Mouse (Mus musculus) heart, postnatal 10 days (tissue): ENCODE data around the gene Grin2c. TPM values are rescaled to one million over a fixed set of nuclear protein-coding genes. Genes with fewer than 3 reads are reported as not detected.
A peak's percentile ranks its signal among the peaks of the same experiment; 100 is the strongest.

Experiments
- DNase-seq, 2 experiments: peaks; one replicate each; pipeline ENCODE4 v3.0.0; 2021
- intact Hi-C: fragments of 180-260 bp; cut with DNase I; formaldehyde crosslinking; loops from one replicate; pipeline ENCODE4 v1.15.1; 2025
- total RNA-seq, 2 experiments: library from RNA; stranded (reverse); gene quantifications; 2 replicates each; pipeline ENCODE4 v1.2.3; 2021

The Grin2c gene
- total RNA-seq, 2 experiments from 2014 or later: not detected

GRCm38 (mm10) chr11:115234320-115235044 lies 32.6 kb downstream of the Grin2c start:
- intact Hi-C loops: no loop called here
- DNase-seq: no peak

DNA sequence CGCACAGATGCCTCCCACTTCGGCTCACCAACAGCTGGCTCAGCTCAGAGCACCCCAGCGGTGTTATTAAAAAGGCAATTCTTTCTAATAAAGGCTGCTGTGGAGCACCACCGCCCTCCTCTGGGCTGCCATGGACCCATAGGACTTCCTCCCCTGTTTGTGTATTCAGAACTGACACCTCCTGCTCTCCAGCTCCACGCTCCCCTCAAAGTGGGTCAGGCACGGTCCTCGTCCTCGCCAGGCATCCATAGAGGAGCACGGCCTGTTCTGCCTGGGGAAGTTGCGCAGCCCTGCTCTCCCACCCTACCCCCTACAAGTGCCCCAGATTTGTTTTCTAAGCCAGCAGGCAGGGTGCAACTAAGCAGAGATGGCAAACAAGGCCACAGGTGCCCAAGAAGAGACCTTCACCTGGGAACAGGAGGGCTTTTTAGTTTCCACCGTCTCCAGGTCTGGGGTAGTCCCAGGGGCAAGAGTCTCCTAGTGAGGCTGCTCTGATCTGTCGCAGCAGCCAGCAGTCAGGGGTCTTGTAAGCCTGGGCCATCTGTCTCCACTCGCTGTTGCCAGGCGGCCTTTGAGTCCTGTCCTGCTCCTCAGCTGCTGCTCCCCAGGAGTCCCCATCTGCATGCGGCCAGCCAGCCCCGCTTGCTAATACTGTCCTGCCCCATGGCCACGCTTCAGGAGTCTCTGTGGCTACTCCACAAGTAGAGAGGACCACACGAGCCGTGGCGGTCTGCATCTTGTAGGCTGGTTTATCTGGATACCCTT lies 33.3 kb downstream of the Grin2c start:
- intact Hi-C loops: loop anchor here (2.0 kb wide), 1 partner anchor 31 kb away; no protein-coding TSS in a partner anchor
- no peak for DNase-seq

GRCm38 (mm10) chr11:115232889-115233288 lies 34.2 kb downstream of the Grin2c start:
- intact Hi-C loops: loop anchor here (2.0 kb wide), 1 partner anchor 30 kb away; no protein-coding TSS in a partner anchor
- no peak for DNase-seq

DNA sequence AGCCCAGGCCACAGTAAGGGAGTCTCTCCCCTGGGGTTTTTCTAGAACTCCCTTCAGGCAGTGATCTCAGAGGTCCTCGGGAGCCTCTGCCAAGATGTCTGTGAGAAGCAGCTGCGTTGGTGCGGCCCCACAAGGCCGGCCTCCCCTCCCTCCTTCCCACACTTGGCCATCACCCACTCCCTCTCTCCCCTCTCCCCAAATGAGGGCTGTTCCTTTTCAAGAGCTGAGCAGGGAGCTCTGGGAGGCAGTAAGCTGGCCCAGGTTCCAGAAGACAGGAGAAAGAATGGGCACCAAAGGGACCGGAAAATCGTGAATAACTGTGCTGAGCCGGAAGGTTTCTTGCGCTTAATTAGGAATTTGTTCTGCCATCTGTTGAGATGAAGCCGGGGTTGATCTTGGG lies 35.1 kb downstream of the Grin2c start:
- intact Hi-C loops: loop anchor here (2.0 kb wide), 1 partner anchor 29 kb away; no protein-coding TSS in a partner anchor

DNA sequence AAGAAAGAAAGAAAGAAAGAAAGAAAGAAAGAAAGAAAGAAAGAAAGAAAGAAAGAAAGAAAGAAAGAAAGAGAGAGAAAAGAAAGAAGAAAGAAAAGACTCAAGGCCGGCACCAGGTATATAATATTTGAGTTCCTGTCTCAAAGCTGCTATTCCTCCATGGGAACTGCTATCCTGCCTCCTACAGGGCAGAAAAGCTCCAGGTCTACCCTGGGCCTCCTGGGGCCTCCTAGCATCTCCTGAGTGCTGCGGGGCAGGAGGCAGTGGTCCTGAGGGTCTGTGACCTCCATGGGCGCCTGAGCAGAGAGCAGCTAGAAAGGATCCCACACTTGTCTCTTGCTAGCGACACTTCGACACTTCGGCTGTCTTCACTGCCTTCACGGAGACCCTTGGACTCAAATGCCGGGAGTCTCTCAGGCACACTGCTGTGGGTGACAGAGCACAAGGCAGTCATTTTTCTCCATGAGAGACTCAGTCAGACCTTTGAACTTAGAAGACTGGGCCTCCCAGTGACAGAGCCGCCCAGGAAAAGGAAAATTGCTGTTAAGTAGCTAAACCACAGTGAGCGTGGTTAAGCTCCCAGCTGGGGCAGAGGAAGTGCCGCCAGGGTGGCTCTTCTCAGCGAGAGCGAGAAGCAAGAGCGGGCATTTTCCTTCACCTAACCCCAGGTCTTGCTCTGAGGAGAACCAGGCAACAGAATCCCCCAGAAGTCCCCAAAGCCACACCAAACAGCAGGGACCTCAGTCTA lies 35.7 kb downstream of the Grin2c start:
- DNase-seq: peak in 1 of 2 experiments; percentile 34
- intact Hi-C loops: no loop called here

More for the DNA sequence above, 35.1 kb downstream of the Grin2c start:
- no peak for DNase-seq

GRCm38 (mm10) chr11:115229021-115229930 lies 37.8 kb downstream of the Grin2c start:
- DNase-seq: peak; percentile 60 to 75
- intact Hi-C loops: no loop called here

GRCm38 (mm10) chr11:115228430-115228829 lies 38.6 kb downstream of the Grin2c start:
- DNase-seq: no peak
- intact Hi-C loops: no loop called here

DNA sequence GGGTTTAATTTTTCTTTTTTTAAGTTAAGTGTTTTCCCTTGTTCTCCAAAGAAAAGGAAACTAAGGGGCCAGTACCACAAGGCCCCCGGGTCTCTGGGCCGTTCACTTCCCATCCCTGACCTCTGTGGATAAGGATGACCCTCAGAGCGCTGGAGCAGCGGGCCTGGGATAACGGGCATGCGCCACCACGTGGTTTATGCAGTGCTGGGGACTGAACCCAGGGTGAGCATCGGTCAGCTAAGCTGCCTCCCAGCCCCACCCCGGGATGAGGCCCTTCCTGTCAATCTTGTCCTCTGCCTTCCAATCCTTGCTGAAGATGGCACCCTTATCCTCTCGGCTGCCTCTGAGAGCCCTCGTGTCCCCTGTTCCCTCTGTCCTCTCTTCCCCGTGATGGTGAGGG lies 39.4 kb downstream of the Grin2c start:
- intact Hi-C loops: no loop called here
- DNase-seq: no peak

DNA sequence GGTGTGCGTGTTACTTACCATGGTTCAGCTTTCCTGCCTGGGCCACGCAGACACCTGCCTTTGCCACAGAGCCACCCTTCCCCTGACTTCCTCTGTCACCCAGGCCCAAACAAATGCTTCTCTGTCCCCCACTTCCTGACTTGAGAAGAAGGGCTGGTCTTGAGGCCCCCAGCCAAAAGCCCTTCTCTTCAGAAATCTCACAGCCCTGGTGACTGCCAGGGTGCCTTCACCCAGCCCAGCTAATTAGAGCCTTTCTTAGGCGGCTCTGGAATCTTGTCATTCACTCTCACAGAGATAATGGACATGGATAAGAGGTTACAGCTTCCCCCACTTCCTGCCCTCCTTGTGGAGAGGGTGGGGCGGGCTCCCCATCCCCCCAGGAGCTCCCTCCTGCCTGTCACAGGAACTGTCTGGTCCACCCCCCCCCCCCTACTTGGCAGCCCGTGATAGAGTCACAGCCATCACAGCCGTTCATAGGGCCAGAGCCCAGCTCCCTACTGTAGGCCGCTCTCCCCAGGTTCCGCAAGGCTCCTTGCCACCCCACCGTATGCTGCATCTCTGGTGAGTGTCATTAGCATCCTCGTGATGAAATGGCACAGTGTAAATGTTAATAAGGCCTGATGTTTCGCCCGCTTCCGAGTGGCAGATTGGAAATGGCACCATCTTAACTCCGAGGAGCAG lies 40.1 kb downstream of the Grin2c start:
- intact Hi-C loops: no loop called here
- DNase-seq: peak in 1 of 2 experiments; percentile 40

DNA sequence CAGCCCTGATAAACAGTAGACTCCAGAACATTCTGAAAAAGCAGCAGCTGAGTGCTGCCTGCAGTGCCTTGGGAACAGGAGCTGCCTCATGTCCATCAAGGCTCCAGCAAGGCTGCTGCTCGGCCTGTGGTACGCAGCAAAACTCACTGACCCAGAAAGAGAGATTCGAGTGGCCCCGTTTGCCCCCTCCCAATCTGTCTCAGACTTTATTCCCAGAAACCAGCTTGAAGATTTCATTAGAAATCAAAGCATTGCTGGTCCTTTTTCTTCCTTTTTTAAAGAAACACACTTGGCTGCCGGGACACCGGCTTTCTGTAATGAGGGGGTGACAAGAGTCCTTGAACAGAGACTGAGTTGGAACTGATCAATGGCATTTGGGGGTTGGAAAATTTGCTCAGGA lies 41.7 kb downstream of the Grin2c start:
- DNase-seq: no peak
- intact Hi-C loops: no loop called here

- DNase-seq: peak; percentile 65 to 80
- intact Hi-C loops: loop anchor here (5.0 kb wide), 1 partner anchor 47 kb away; no protein-coding TSS in a partner anchor
These were observed 42.2 kb downstream of the Grin2c start for GRCm38 (mm10) chr11:115224889-115225288.

DNA sequence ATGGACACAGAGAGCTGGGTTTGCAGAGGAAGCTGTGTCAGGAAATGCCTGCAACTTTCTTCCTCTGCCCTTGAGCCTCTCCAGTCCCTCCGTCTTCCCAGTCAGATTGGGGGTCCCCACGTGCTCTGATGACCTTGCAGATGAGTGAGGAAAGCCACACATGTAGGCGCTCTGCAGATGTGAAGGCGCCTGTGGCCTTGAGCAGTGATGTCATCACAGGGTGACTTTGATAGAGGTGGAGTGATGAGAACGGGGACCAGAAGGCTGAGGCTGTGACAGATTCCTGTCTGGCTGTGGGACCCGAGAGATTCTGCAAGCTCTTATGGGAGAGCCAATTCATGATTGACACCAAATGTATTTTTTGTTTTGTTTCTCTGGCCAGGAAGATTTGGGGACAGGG lies 43.2 kb downstream of the Grin2c start:
- intact Hi-C loops: loop anchor here (5.0 kb wide), 1 partner anchor 48 kb away; no protein-coding TSS in a partner anchor
- DNase-seq: no peak

- intact Hi-C loops: loop anchor here (5.0 kb wide), 1 partner anchor 49 kb away; no protein-coding TSS in a partner anchor
- no peak for DNase-seq
These were observed 43.6 kb downstream of the Grin2c start for GRCm38 (mm10) chr11:115223451-115223850.

- DNase-seq: peak in 1 of 2 experiments; percentile 55
These were observed 44.5 kb downstream of the Grin2c start for GRCm38 (mm10) chr11:115222570-115222969.

DNA sequence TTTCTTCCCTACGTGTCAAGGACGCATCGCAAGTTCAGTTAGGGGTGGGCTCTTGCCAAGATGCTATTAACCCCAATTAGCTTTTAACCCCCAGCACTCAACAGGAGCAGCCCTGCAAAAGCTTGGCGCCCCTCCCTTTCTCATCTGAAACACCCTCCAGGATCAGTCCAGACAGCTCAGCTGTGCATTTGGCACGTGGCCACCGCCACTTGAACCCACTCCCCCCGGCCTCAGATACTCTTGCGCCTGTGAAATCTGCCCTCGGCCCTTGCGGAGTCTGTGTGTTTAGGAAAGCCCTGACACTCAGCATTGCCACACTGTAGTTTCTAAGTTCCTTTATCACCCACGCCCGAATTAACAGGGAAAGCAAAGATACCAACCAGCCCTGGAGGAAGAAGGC lies 45.0 kb downstream of the Grin2c start:
- intact Hi-C loops: loop anchor here (5.0 kb wide), 1 partner anchor 50 kb away; no protein-coding TSS in a partner anchor
- DNase-seq: peak in 1 of 2 experiments; percentile 52

More at GRCm38 (mm10) chr11:115222570-115222969, 44.5 kb downstream of the Grin2c start:
- intact Hi-C loops: loop anchor here (5.0 kb wide), 1 partner anchor 50 kb away; no protein-coding TSS in a partner anchor

DNA sequence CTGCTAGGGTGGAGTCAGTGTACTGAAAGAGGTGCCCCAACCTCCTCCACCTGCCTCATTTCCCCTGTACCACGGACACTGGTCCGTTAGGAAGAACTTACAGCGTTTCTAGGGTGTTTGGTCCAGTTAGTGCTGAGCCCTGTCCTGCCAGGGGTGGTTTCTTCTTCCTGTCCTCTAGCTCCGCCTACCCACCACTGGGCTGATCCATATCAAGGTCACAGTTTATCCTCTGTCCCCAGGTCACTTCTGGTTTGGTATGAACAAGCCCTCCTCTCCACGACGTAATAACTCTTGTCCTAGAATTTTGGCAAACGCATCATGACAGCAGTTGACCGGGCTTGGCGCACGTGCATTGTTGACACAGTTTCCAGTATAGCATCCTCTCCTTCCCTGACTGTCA lies 47.4 kb downstream of the Grin2c start:
- intact Hi-C loops: loop anchor here (5.0 kb wide), 1 partner anchor 53 kb away; no protein-coding TSS in a partner anchor
- no peak for DNase-seq

DNA sequence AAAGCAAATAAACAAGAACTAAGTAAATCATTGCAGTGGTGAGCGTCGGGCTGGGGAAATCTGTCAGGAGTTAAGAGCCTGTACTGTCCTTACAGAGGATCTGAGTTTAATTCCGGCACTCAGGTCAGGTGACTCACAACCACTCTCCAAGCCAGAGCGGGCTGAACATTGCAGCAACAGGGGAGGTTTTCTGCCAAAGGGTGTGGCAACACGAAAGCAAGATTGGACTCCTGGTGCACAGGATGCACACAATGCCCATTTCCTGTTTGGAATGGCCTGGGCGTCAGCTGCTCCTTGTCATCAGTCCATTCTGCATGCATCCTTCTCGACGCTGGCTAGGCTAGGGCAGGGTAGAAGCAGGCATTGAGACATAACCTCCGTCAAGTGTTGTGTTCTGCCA lies 47.8 kb downstream of the Grin2c start:
- DNase-seq: peak; percentile 71 to 77
- intact Hi-C loops: no loop called here

DNA sequence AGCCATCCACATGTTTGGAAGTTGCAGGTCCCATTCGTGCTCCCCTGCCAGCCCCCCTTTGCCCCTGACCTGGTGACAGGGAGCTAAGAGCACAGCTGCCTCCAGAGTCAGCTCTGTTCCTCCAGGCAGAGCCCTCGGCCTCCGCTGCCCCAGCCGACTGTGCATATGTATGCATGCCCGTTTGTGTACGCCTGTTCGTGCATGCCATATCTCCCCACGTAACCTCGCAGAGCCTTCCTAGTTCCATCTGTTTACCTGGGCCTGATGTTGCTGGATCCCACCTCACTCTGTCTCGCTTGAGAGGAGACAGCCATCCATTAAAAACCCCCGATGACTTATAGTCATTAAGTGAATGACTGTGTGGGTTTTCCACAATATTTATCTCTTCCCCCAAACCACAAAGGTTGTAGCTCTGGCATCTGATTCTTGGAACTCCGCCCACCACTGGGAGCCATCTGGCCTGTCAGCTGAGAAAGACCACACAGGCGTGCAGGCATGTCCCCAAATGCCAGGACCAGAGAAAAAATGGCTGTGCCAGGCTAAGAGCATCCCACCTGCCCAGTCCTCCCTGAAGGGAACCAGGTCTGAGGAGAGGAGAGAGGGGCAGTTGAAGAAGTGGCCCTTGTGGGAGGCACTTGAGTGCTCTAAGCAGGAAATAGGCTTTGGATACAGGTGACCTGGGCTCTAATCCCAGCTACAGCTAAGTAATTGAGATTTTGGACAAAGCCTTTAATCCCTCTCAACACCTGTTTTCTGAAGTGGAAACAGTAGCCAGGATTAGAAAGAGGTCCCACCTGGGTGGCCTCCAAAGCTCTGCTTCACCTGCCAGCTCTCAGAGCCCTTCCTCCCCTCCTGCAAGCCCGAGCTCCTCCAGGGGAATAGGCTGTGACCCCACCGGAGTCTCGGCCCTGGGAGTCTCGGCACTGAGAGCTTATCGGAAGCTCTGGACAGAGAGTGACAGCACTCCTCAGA lies 49.3 kb downstream of the Grin2c start:
- intact Hi-C loops: no loop called here
- DNase-seq: peak in 1 of 2 experiments; percentile 52
